Mouse (Mus musculus): ENCODE measurements around the gene Hspb11. TPM values are rescaled to one million over a fixed set of nuclear protein-coding genes. Genes with fewer than 3 reads are reported as not detected.

Gene Hspb11
- 30.7 and 34.5 TPM in 2 replicates for polyA plus RNA-seq (2015; fragmentation: Nextera tagmentation; extraction: Ambion mirVana)

DNA sequence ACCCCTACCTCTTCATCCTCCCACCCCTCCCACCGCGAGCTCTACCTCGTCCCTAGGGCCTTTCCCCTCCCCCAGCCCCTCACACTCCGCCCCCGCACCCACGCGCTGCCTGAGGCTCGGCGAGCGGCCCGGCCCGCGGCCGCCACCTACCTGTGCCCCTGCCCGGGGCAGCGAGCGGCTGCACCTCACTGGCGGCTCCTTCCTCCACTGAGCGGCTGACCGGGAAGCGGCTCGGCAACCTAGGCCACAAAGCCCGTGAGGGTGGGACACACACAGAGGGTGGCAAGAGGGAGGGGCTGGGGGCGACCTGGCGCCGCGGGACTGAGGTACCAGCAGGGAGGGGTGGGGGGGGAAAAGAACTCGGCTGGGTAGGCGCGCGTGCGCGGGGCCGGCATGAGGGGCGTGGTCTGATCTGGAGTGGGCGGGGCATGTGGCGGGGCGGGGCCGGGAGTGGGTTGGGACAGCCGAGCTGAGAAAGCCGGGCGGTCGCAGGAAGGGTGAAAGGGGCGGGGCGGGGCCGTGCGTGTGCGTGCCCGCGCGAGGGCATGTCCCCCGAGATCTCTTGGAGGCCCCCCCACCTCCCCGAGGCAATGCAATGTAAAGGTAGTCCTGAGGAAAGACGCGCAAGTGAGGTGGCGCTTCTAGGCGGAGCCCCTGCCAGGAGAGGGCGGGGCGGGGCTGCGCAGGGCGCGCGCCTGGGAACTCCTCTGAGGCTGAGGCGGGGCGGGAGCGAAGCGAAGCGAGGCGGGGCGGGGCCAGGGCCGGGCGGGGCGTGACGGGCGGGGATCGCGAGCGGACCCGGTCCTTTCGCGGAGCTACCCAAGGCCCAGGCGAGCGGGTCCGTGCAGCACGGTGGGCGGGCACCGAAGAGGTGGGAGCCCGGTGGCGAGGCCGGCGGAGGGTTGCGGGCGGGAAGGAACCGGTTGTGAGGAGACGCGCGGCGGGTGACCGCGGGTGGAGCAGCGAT lies at the start of gene Hspb11, which contains the start of gene Lrrc42:
TSS of gene Hspb11 (plus strand) at position 469 of the 967 bp plus-strand sequence.
TSS of gene Lrrc42 (minus strand) at position 408 of the 967 bp plus-strand sequence.
- Histone ChIP-seq H3K27me3 (replicated peaks) (no peaks in the 10 kb centered on the region), H3K9me3 (no peaks in the 10 kb centered on the region), H3K4me1 (peaks cover 28% of the 10 kb centered on the region), H3K36me3 (replicated peaks) (no peaks in the 10 kb centered on the region), H3K27ac (peak within 1 kb of the TSS; percentile 85), H3K4me3 (peak within 1 kb of the TSS; percentile 93), H3K9ac (peak within 1 kb of the TSS; percentile 74), H3K4me2 (peak within 1 kb of the TSS; percentile 62)
- WGBS = under 1% methylated on average over 87 of the region's 101 CpGs
- peak; percentile 97 for ATAC-seq (replicated peaks)

GRCm38 (mm10) chr4:107207016-107207415 lies 46.4 kb upstream of the Hspb11 start:
- no peak overlapping the region for H3K9ac ChIP-seq
- H3K27me3 ChIP-seq (replicated peaks) = no peaks in the 10 kb centered on the region
- ATAC-seq (replicated peaks) = no peak
- no peak overlapping the region for H3K4me2 ChIP-seq
- H3K4me3 ChIP-seq = no peak overlapping the region
- H3K36me3 ChIP-seq (replicated peaks) = peaks cover 18% of the 10 kb centered on the region; the same call in 1 of the 2 replicates
- H3K9me3 ChIP-seq = no peaks in the 10 kb centered on the region
- no peaks in the 10 kb centered on the region for H3K4me1 ChIP-seq
- no peak overlapping the region for H3K27ac ChIP-seq
- WGBS = 99% methylated on average over 2 of the region's 2 CpGs

DNA sequence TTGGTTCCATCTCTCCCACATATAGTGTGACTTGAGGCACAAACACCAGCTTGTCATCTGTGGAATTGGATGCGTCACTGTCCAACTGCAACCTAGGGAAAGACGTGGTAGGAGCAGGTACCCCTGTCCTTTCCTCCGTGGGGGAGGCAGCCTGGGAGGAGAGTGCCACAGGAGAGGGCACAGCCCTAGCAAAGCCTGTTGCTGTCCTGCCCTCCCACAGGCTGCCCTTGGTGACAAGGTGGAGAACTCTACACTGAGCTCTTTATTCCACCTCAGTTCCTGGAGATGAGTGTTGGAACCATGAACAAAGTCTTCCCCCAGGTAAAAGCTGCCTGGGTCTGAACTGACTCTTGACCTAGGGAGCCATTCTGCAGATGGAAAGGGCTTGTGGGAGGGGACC lies 44.5 kb upstream of the Hspb11 start, which contains the start of gene Ldlrad1:
TSS of gene Ldlrad1 (plus strand) at position 301 of the 400 bp plus-strand sequence.
- H3K9ac ChIP-seq = no peak within 1 kb of the TSS
- 88% methylated on average over 3 of the region's 3 CpGs for WGBS
- no peaks in the 10 kb centered on the region for H3K9me3 ChIP-seq
- ATAC-seq (replicated peaks) = no peak
- H3K4me2 ChIP-seq = no peak within 1 kb of the TSS
- no peak within 1 kb of the TSS for H3K27ac ChIP-seq
- peaks cover 16% of the 10 kb centered on the region; the same call in 1 of the 2 replicates for H3K36me3 ChIP-seq (replicated peaks)
- no peak within 1 kb of the TSS for H3K4me3 ChIP-seq
- H3K27me3 ChIP-seq (replicated peaks) = no peaks in the 10 kb centered on the region
- no peaks in the 10 kb centered on the region for H3K4me1 ChIP-seq

DNA sequence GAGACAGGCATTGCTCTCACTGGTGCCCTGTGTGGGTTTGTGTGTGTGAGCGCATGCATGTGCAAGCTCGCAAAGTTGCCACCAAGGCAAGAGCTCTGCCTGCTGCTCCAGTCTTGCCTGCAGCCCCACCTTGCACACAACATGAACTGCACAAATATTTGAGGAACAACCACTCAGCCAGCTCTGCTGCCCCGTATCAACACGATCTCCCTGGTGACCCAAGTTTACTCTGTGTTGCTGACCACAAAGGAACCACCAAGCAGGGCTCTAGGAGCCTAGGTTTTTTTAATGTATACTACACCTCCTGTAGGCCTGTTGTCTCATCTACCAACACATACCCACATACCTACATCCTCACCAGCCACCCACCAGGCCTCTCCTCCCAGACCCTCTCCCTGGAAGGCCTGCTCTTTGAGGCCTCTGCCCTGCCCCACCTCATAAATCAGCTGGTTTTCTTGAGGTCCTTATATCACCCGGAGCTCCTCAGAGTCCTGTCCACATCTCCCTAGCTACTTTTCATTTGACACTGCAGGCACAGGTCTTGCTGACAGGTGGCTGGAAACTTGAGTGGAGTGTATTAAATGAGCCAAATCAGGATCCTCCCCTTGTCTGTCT lies 42.8 kb upstream of the Hspb11 start:
- ATAC-seq (replicated peaks) = no peak
- Histone ChIP-seq H3K9me3 (no peaks in the 10 kb centered on the region), H3K4me3 (no peak overlapping the region), H3K9ac (no peak overlapping the region), H3K27me3 (replicated peaks) (no peaks in the 10 kb centered on the region), H3K4me2 (no peak overlapping the region), H3K36me3 (replicated peaks) (peaks cover 6% of the 10 kb centered on the region; the same call in 1 of the 2 replicates), H3K4me1 (no peaks in the 10 kb centered on the region), H3K27ac (no peak overlapping the region)
- WGBS = 80% methylated on average over 5 of the region's 5 CpGs

GRCm38 (mm10) chr4:107211465-107211864 lies 41.9 kb upstream of the Hspb11 start:
- 75% methylated on average over 4 of the region's 4 CpGs for WGBS

GRCm38 (mm10) chr4:107211936-107212335 lies 41.5 kb upstream of the Hspb11 start:
- Histone ChIP-seq H3K9me3 (no peaks in the 10 kb centered on the region), H3K36me3 (replicated peaks) (0 out of 2 replicates have a peak, but pooled peaks cover 2% of the 10 kb centered on the region), H3K9ac (no peak overlapping the region), H3K27ac (no peak overlapping the region), H3K27me3 (replicated peaks) (no peaks in the 10 kb centered on the region), H3K4me1 (no peaks in the 10 kb centered on the region), H3K4me3 (no peak overlapping the region), H3K4me2 (no peak overlapping the region)
- ATAC-seq (replicated peaks) = no peak
- 86% methylated on average over 5 of the region's 5 CpGs for WGBS

More at GRCm38 (mm10) chr4:107211465-107211864, 41.9 kb upstream of the Hspb11 start:
- H3K27me3 ChIP-seq (replicated peaks) = no peaks in the 10 kb centered on the region
- no peak overlapping the region for H3K9ac ChIP-seq
- H3K4me2 ChIP-seq = no peak overlapping the region
- 0 out of 2 replicates have a peak, but pooled peaks cover 2% of the 10 kb centered on the region for H3K36me3 ChIP-seq (replicated peaks)
- H3K4me1 ChIP-seq = no peaks in the 10 kb centered on the region
- no peak for ATAC-seq (replicated peaks)
- no peaks in the 10 kb centered on the region for H3K9me3 ChIP-seq
- no peak overlapping the region for H3K4me3 ChIP-seq
- no peak overlapping the region for H3K27ac ChIP-seq

GRCm38 (mm10) chr4:107213279-107214011 lies 39.9 kb upstream of the Hspb11 start:
- H3K4me3 ChIP-seq = no peak overlapping the region
- no peaks in the 10 kb centered on the region for H3K4me1 ChIP-seq
- H3K9me3 ChIP-seq = no peaks in the 10 kb centered on the region
- WGBS = 78% methylated on average over 12 of the region's 12 CpGs
- no peak for ATAC-seq (replicated peaks)
- no peaks in the 10 kb centered on the region for H3K27me3 ChIP-seq (replicated peaks)
- 0 out of 2 replicates have a peak, but pooled peaks cover 2% of the 10 kb centered on the region for H3K36me3 ChIP-seq (replicated peaks)
- H3K27ac ChIP-seq = no peak overlapping the region
- H3K9ac ChIP-seq = no peak overlapping the region
- H3K4me2 ChIP-seq = no peak overlapping the region

DNA sequence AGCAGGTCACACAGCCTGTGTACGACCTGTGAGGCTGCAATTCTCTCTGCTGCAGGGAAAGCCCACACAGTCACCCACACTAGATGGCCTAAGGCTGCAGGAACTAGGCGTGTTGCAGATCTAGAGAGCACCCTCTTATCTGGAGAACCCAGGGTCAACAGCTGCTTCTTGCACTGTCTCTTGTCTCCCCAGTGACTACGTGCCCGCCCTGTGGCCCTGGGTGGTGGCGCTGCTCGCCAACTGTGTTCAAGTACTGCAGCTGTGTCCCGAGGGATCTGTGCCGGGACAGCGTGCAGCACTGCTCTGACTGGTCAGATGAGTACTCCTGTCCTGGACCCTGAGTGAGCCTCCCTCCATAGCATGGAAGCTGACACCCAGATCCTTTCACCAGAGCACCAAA lies 35.8 kb upstream of the Hspb11 start:
- H3K4me3 ChIP-seq = no peak overlapping the region
- no peak for ATAC-seq (replicated peaks)
- 84% methylated on average over 9 of the region's 9 CpGs for WGBS
- H3K27ac ChIP-seq = no peak overlapping the region
- no peak overlapping the region for H3K4me2 ChIP-seq
- no peak overlapping the region for H3K9ac ChIP-seq
- no peaks in the 10 kb centered on the region for H3K27me3 ChIP-seq (replicated peaks)
- no peaks in the 10 kb centered on the region for H3K9me3 ChIP-seq
- no peaks in the 10 kb centered on the region for H3K4me1 ChIP-seq
- no peaks in the 10 kb centered on the region for H3K36me3 ChIP-seq (replicated peaks)

GRCm38 (mm10) chr4:107221524-107221923 lies 31.9 kb upstream of the Hspb11 start:
- no peaks in the 10 kb centered on the region for H3K36me3 ChIP-seq (replicated peaks)
- no peak for ATAC-seq (replicated peaks)
- no peaks in the 10 kb centered on the region for H3K4me1 ChIP-seq
- no peak overlapping the region for H3K4me3 ChIP-seq
- 93% methylated on average over 5 of the region's 5 CpGs for WGBS
- H3K4me2 ChIP-seq = no peak overlapping the region
- H3K27ac ChIP-seq = no peak overlapping the region
- no peak overlapping the region for H3K9ac ChIP-seq
- H3K9me3 ChIP-seq = no peaks in the 10 kb centered on the region
- H3K27me3 ChIP-seq (replicated peaks) = no peaks in the 10 kb centered on the region

GRCm38 (mm10) chr4:107223225-107224204 lies 29.9 kb upstream of the Hspb11 start:
- H3K36me3 ChIP-seq (replicated peaks) = no peaks in the 10 kb centered on the region
- H3K27ac ChIP-seq = no peak overlapping the region
- ATAC-seq (replicated peaks) = no peak
- 84% methylated on average over 11 of the region's 11 CpGs for WGBS
- H3K4me2 ChIP-seq = no peak overlapping the region
- H3K4me1 ChIP-seq = no peaks in the 10 kb centered on the region
- no peaks in the 10 kb centered on the region for H3K9me3 ChIP-seq
- no peak overlapping the region for H3K9ac ChIP-seq
- no peak overlapping the region for H3K4me3 ChIP-seq
- H3K27me3 ChIP-seq (replicated peaks) = no peaks in the 10 kb centered on the region

GRCm38 (mm10) chr4:107226313-107226712 lies 27.1 kb upstream of the Hspb11 start:
- Histone ChIP-seq H3K36me3 (replicated peaks) (no peaks in the 10 kb centered on the region), H3K4me1 (no peaks in the 10 kb centered on the region), H3K27me3 (replicated peaks) (no peaks in the 10 kb centered on the region), H3K4me2 (no peak overlapping the region), H3K4me3 (no peak overlapping the region), H3K9me3 (no peaks in the 10 kb centered on the region), H3K9ac (no peak overlapping the region), H3K27ac (no peak overlapping the region)
- ATAC-seq (replicated peaks) = no peak
- 92% methylated on average over 2 of the region's 2 CpGs for WGBS
